Mouse (Mus musculus) retina, embryonic 14.5 days (tissue): ENCODE results near the gene Hoxc5.

Experiments
- DNase-seq: peaks from one replicate; pipeline ENCODE4 v3.0.0-alpha.2; 2015; ENCODE audit warnings: low spot score

Gene Hoxc5

DNA sequence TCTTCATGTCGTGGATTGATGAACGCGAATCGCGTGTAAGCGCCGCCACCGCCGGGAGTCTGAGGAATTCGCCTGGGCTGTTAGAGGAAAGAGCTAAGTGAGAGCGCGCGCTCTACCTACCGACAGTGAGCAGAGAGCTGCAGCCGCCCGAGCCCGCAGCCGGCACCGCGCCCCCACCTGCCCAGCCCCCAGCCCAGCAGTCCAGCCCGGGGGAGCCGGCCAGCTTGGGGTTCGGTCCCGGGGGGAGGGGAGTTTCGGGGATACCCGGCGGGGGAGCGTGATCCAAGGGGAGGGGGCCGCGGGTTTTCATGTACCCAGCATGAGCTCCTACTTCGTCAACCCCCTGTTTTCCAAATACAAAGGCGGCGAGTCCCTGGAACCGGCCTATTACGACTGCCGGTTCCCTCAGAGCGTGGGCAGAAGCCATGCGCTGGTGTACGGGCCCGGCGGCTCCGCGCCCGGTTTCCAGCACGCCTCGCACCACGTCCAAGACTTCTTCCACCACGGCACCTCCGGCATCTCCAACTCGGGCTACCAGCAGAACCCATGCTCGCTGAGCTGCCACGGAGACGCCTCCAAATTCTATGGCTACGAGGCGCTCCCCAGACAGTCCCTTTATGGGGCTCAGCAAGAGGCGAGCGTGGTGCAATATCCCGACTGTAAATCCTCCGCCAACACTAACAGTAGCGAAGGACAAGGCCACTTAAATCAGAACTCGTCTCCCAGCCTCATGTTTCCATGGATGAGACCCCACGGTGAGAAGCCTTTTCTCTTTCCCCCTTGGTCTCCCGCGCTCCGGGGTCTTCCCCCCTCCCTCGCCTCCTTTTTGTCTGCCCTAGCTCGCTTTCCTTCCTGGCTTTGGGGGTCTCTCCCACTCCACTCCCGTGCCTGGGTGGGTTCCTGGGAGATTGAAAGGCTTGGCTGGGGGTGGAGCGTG lies 23.5 kb downstream of the Hoxc5 start, which contains the start of gene Hoxc8:
Gene Hoxc8 (plus strand): TSS at position 147 of the 937 bp plus-strand sequence.
- DNase-seq, result no peak

DNA sequence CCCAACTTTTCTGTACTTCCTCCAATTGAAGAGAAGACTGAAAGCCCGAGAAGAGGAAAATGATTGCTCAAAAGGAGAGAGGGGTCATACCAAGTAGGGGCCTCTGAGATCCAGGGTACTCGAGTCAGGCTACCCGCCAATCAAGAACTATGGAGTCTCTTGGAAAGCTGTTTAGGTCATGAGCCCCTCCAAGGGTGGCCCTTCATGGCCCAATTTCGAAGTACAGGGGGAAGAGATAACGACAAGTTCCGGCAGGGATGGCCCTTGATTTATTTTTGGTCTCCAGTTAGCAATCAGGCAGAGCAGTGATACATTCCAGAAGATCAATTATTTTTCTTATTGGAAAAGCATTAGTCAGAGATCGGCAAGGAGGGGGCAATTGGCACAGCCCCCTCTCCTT lies 24.5 kb downstream of the Hoxc5 start:
- DNase-seq, result no peak

DNA sequence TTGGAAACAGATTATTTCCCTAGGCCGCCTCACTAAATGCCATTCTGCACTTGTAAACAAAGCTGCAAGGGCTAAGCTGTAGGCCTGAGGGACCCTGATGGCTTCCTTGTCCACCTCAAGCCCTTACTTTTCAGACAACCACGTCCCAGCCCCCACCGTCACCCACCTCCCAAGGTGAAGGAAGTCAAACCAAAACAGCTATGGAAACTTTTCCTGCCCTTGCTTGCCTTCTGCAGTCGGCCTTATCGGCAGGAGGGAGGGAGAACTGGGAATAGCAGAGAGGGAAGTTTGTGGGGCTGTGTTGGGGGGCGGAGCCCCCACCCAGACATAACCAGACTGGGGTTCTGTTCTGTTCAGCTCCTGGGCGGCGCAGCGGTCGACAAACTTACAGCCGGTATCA lies 25.0 kb downstream of the Hoxc5 start:
- no peak for DNase-seq

DNA sequence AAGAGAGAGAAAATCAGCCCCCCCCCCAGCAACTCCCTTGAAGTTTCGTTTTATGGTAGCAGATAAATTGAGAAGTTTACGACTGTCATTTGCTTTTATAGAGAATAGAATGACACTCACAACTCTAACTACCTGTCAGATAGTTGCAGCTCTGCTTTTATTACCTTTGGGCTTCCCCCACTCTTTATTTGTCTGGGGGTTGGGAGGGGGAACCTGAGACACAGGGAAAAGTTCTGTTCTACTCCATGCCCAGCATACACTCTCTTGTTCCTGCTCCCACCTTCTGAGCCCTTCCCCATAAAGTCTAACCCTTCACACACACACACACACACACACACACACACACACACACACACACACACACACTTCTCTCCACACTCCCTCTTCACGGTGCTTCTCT lies 25.6 kb downstream of the Hoxc5 start:
- no peak for DNase-seq

DNA sequence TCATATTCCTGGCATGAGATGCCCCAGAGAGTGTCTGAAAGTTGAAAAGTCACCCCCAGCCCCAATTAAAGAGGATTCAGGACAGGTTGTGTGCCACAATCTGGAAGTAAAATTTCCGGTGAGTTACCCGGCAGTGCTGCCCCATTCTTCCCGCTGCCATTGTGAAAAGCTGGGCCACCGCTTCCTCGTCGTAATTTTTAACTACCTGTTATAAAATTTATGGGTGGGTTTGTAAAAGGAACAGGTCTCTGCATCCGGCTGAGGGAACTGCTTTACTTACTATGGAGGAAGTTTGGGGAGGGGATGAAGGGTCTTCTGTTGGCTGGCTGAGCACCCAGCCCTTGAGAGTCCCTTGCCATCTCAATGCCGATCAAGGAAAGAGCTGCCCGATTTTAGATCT lies 29.3 kb downstream of the Hoxc5 start:
- no peak for DNase-seq

DNA sequence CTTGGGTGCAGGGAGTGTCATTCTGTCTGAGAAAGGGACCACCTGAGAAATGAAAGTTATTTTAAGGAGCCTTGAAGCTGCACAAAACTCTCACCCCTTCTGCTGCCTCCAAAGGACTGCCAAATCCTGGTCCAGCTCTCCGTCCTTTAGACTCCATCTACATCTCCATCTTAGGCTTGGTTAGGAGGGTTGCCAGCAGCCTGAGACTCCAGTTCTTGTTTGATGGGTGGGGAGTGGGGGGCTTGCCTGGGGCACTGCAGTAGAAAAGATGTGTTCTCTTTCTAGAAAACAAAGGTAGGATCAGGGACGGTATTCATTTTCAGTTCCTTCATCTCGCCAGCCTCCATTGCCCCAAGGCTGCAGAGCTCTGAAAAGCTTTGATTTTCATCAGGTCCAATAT lies 30.2 kb downstream of the Hoxc5 start:
- no peak for DNase-seq

DNA sequence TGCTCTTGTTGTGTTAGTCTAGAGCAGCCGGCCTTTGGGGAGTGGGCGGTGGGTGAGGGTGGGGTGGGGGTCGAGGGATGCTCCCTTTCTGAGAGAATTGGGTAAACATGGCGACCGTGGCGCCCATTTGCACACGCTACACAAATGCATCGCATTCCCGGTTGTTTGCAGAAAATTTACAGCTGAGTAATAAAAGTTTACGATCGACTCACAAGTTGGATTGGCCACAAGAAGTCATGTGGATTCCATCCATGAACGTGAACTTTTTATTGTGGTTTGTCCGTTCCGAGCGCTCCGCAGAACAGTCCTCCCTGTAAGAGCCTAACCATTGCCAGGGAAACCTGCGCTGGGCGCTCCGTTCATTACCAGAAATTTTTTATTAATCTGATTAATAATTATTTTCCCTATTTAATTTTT lies 30.7 kb downstream of the Hoxc5 start, which contains the start of gene Hoxc6:
Gene Hoxc6 (plus strand): TSS at position 319 of the 417 bp plus-strand sequence.
- DNase-seq, result no peak

DNA sequence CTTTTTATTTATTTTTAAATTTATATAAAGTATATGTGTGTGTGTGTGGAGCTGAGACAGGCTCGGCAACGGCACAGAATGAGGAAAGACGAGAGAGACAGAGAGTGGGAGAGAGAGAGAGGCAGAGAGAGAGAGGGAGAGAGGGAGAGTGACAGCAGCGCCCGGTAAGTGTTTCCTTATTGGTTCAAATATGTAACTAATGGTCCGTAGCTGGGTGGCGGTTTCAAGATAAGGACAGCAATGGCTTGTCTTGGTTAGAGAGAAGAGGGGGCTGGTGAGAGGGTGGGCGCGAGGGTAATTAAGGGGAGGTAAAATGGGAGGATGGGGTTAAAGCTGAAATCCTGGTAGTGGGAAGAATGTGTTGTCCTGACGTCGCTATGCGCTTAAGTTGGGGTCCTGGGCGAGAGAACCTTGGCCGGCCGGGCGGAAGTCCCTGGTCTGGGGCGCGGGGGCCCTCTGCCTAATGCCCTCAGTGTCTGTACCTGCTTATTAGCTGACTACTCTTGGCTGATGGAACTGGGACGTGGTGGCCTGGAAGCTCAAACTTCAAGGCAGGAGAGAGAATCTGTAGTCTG lies 31.5 kb downstream of the Hoxc5 start:
- DNase-seq, result no peak

DNA sequence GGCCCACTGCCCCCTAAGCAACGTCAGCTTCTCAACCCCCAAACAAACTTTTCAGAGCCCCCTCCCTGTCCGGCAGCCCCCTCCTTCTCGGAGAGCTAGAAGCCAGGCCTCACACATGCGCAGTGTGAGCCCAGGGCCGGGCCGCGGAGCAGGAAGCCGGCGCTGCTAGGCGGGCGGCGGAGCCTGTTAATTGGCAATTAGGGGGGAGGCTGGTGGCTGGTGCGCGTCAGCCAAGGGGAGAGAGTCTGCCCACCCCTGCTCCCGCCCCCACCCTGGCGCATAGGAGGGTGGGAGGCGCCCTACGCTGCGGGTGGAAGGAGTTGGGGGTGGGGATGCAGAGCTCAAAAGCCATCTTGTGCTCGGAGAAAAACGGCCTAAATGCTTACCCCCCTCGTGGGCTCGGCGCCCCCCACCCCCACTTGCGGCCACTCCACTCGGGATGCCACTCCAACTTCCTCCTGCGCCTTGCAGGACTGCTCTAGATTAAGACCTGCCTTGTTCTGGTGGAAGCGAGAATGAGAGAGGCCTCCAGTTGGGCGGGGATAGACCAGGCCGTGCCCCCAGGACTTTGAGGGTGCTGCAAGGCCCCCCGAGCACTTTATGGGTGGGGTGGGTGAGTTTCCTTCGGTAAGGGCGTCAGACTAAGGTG lies 32.1 kb downstream of the Hoxc5 start:
- peak; percentile 78 for DNase-seq

DNA sequence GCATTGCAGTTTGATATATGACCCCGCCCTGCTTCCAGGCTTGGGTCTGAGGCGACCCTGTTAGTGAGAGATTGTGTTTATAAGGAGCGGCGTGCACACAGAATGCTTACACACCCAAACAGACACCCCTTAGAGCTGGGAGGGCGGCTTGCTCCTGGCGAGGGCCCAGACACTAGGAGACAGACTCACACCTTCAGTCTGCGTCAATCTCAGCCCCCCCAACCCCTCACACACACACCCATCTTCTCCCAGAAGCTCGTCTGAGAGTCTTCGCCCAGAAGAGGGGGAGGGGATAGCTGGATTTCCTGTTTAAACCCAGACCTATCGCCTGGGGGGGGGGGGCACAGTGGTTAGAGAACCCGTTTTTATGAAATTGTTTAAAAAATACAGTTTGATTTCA lies 32.7 kb downstream of the Hoxc5 start:
- DNase-seq, result no peak

DNA sequence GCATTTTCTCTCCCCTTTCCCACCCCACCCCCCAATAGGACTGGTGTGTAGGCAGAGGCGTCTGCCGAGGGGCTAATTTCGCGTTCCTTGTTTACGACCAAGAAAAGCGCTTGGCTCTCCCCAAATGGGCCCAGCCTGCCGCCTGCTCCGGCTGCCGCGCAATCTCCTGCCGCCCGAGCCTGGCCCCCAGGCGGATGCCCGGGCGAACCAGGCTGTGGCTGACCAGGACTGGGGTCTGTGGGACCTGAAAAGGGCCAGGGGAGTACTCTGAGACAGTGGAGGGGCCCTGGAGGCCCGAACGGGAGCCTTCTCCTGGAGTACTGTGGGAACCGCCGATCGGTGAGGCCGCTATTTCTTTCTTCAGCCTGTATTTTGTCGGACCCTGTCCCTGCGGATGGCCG lies 33.3 kb downstream of the Hoxc5 start:
- no peak for DNase-seq

DNA sequence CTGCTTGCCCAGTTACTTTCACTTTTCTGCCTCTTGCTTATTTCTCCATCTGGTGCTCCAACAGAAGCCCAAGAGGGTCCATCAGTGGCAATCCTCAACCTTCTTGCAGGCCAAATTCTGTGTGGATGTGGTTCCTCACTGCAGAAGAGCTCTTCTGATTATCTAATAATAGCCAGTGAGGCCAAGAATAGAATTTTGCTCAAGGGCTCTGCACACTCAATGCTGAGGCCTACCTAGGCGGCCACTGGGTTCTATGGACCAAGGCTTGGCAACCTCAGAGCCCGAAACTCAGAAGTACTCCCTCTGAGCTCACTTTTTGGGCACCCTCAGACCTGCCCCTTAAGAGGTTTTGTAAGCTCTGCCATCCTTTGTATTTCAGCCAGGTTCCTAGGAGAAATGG lies 34.1 kb downstream of the Hoxc5 start:
- DNase-seq, result no peak

DNA sequence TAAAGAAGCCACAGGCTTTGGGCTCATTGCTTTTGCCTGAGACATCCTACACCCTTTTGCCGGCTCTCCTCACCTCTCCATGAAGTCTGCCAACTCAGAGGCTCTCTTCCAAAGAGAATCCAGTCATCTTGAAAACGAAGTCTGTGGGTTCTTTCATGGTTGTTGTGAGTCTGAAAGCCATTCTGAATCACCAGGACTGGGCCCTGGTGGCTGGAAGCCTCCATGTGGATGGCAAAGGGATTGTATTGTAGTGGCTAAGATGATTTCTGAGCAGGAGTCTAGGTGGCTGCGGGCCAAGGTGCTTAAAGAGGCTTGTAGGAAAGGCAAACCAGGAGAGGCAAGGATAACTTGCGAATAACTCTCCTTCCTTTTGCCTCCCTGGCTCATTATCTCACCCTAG lies 34.9 kb downstream of the Hoxc5 start:
- no peak for DNase-seq

DNA sequence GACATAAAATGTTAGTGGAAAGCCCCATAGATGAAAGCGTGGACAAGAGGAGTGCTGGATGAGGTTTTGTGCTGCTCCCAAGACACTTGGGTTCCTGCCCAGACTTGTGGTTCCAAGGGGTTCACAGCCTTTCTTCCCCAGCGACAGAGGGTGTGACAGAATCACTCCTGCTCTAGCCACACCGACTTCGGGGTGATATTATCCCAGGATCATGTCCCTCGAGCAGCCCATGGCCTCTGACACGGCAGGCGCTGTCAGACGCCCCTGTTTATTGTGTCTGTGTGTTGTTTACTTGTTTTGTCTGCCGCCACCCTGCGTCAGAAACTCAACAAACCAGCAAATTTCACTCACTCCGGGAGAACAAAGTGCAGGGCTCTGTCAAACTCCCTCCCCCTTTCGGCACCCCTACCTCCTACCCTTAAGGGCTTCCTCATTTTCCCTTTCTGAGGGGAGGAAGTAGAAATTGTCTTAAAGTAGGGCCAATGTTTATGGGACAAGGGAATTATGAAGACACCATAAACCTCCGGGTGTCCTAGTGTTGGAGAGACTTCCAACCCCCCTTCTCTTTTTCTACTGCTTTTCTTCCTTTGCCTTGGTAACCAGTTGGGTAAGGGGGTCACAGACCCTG lies 35.7 kb downstream of the Hoxc5 start:
- DNase-seq, result no peak

DNA sequence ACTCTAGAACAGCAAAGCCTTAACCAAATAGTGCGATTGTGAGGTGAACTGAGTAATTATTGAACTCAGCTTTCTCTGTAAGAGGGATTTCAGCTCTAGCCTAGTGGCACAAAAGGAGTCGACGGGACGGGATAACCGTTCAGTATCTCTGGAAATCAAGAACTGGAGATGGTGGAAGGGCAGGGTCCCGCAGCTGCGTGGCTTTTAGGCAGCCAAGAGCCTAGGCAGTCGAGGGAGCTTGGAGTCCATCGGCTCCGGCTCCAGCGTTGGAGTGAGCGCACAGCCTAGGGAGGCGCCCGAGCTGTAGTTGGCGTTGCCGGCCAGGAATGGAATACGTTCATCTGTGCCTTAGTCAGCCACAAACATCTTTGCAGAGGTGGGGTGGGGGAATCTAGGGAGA lies 38.1 kb downstream of the Hoxc5 start:
- no peak for DNase-seq

DNA sequence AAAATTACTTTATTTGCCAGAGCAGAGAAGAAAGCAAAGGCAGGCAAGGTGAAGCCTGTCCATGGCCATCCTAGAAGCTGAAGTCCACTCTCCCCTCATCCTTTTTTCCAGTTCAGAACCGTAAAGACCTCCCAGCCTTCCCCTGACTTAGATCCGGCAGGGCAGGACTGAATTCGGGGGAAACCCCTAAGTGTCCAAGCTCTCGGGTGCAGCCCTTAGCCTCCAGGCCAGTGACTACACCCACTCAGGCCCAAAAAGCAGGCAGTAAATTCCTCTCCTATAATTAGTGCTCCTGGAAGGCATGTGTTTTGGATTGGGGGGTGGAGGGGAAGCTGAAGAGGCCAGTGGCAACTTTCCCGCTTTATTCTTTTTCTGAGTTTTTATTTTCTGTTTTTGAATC lies 38.6 kb downstream of the Hoxc5 start:
- DNase-seq, result no peak

DNA sequence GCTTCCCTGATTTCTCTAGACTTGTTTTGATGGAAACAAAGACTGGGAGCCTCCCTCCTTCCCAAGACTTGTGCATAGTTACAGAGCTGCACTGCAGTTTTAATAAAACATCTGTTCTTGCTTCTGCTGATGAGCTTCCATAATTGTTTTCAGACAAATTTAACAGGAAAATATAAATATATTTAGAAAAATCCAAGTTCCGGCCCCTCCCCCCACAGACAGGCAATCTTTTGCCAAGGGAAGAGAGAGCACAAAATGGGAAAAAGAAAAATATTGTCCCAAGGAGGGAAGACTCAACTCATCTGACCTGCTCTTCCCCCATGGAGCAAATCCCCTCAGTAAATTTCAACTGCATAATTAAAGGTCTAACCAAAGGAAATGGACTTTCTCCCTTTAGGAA lies 39.1 kb downstream of the Hoxc5 start:
- DNase-seq, result no peak

DNA sequence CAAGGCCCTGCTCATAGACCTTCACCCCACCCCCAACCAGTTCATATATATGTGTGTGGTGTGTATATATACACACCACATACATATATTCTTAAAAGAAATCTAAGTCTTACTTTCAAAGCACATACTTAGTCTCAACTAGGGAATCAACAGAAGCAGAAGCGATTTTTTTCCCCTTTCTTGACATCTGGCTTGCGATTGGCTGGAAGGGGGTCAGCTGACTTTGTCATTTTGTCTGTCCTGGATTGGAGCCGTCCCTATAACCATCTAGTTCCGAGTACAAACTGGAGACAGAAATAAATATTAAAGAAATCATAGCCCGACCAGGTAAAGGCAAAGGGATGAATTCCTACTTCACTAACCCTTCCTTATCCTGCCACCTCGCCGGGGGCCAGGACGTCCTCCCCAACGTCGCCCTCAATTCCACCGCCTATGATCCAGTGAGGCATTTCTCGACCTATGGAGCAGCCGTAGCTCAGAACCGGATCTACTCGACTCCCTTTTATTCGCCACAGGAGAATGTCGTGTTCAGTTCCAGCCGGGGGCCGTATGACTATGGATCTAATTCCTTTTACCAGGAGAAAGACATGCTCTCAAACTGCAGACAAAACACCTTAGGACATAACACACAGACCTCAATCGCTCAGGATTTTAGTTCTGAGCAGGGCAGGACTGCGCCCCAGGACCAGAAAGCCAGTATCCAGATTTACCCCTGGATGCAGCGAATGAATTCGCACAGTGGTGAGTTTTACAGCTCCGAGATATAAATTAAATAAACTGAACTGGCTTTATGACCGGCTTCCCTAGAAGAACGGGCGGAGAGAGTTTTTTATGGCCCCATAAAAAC lies 42.2 kb downstream of the Hoxc5 start:
- DNase-seq, result no peak

DNA sequence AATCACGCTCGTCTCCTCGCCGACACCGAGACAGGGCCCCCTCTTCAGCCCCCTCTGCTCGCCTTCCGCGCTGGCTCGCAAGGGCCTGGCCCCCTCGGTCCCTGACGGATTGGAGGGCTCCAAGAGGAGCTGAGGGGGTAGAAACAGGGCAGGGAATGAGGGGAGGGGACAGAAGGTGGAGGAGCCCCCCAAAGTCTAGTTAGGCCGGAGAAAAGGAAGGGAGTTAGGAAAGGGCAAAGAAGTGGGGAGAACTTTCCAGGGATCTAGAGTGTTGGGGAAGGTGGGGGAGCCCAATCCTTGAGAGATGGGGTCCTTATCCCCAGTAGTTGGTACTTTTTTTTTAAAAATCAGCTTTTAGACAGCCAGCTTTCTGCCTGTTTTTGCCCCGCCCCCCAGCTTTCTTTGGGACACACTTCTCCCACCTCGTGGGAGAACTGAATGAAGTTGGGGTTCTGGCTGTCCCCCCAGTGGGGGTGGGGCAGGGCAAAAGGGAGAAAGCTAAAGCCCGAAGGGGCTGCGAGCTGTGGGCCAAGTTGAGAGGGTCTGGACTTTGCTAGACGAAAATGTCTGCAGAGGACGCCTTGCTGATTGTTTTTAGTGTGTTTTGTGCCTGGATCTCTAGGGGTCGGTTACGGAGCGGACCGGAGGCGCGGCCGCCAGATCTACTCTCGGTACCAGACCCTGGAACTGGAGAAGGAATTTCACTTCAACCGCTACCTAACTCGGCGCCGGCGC lies 43.0 kb downstream of the Hoxc5 start:
- DNase-seq, result no peak

DNA sequence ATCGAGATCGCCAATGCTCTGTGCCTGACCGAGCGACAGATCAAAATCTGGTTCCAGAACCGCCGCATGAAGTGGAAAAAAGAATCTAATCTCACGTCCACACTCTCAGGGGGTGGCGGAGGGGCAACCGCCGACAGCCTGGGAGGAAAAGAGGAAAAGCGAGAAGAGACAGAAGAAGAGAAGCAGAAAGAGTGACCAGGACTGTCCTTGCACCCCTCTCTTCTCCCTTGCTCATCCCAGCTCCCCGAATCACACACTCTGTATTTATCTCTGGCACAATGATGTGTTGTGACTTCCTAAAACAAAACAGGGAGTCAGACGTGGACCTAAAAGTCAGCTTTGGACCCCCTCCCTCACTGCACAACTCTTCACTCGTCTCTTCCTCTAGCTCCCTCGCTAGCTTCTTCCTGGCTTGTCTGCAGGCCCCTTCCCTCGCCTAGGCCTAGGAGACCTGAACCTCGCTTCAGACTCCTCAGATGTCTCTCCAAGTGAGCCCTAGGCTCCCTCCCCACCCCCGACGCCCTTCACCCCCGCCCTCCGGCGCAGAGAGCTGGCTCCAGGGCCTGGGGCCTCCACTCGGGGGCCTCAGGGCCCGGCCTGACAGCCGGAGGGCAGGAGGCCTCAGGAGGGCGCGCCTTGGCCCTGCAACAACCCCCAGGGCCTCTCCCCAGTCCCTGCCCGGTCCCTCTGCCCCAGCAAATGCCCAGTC lies 43.8 kb downstream of the Hoxc5 start:
- no peak for DNase-seq
